Mouse (Mus musculus): Measurements from ENCODE around the gene Tmem51. TPM values are rescaled to one million over a fixed set of nuclear protein-coding genes. Genes with fewer than 3 reads are reported as not detected.

Tmem51 gene
- total and polyA plus RNA-seq, 2 experiments from 2014 or later, result 7.5 to 7.8 TPM

DNA sequence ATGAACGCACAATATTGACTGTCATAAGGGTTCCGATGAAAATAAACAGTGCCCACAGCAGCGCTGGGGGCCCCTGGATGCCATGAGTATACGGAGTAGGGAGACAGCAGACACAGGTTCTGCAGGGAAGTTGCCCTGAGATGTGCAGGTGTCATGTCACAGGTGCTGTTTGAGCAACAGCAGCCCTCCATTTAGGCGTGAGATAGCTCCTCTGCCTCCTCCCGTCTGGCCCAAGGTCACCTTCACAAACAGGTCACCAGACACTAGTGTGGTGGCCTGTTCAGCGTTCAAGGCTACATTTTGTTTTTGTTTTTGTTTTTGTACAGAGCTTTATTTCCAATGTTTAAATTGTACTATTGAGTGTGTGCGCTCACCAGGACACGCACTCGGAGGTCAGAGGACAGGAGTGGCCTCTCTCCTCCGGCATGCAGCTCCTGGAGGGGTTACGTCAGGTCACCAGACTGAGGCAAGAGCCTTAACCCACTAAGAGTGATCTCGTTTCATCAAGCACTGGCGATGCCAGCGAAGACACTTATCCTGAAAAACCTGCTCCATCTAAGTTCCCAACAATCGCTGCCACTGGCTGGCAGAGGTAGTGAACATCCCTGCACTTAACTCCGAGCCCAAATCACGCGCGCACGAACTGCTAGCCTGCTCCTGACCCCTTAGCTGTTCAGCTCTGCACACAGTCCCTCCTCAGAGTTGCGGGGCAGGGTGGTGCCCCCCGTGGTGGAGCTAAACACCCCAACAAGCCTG is 22.4 kb downstream of the Tmem51 start:
- TF ChIP-seq CTCF (IDR thresholded peaks at IDR 0.05; ENCODE audit: low read depth), result no peak
- ATAC-seq (no peak), DNase-seq (ENCODE audit: low spot score) (no peak)
- WGBS, result 82% methylated on average over 23 of the region's 23 CpGs
- Histone ChIP-seq H3K4me1 (ENCODE audit: insufficient read depth, low read length) (peaks cover 7% of the 10 kb centered on the region; the same call in 1 of the 2 replicates), H3K4me3 (ENCODE audit: low read length) (no peak overlapping the region), H3K9ac (replicated peaks; ENCODE audit: low read length) (no peak overlapping the region), H3K27me3 (ENCODE audit: insufficient read depth, low read length) (no peaks in the 10 kb centered on the region), H3K27ac (no peak overlapping the region), H3K36me3 (ENCODE audit: insufficient read depth, low read length) (no peaks in the 10 kb centered on the region), H3K4me2 (ENCODE audit: low read depth, low read length) (no peak overlapping the region), H3K9me3 (ENCODE audit: low read length) (no peaks in the 10 kb centered on the region)

DNA sequence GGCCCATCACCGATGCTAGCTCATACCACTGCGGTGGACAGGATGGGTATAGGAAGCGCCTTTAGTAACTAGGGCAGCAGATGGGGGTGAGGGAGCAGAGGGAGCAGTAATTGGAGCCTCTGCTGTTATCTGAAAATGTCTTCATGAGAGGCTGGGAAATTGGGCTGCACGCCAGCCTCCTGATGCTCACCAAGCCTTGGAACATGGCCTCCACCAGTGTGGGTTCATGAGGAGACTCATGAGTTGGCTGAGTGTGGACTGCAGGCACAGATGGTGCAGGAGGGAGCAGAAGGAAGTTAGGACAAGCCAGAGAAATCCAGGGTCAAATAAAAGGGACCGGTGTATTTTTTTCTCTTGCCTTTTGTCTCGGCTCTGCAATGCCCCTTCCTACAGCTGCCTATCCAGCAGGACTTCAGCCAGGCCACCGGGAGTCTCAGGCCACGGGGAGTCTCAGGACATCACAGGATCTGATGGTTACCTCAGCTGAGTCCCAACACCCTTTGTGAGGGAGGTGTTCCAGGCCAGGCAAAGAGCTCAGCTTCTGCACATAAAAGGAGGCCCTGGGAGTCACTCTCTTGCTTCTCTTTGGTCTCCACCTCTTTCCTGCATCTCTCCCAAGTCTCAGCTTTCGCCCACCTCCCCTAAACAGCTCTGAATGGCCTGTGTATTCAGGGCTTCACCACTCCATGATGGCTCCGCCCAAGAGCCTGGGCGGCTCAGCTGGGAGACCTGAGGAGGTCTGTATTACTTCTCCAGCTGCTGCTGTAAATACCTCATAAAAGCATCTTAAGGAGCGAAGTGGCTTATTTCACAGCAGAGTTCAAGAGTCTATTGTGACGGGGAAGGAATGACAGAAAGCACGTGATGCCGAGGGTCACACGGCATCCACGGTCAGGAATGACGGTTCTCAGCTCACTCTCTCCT is 23.4 kb downstream of the Tmem51 start:
- no peak overlapping the region for H3K4me2 ChIP-seq (ENCODE audit: low read depth, low read length)
- no peak overlapping the region for H3K4me3 ChIP-seq (ENCODE audit: low read length)
- H3K4me1 ChIP-seq (ENCODE audit: insufficient read depth, low read length), result peaks cover 7% of the 10 kb centered on the region; the same call in 1 of the 2 replicates
- no peaks in the 10 kb centered on the region for H3K9me3 ChIP-seq (ENCODE audit: low read length)
- H3K27ac ChIP-seq, result peak overlapping the region; percentile 57; the same call in 1 of the 2 replicates
- DNase-seq (ENCODE audit: low spot score) (peak; percentile 86), ATAC-seq (peak; percentile 76)
- 56% methylated on average over 18 of the region's 18 CpGs for WGBS
- no peak for TF ChIP-seq CTCF (IDR thresholded peaks at IDR 0.05; ENCODE audit: low read depth)
- no peaks in the 10 kb centered on the region for H3K36me3 ChIP-seq (ENCODE audit: insufficient read depth, low read length)
- no peaks in the 10 kb centered on the region for H3K27me3 ChIP-seq (ENCODE audit: insufficient read depth, low read length)
- H3K9ac ChIP-seq (replicated peaks; ENCODE audit: low read length), result no peak overlapping the region

DNA sequence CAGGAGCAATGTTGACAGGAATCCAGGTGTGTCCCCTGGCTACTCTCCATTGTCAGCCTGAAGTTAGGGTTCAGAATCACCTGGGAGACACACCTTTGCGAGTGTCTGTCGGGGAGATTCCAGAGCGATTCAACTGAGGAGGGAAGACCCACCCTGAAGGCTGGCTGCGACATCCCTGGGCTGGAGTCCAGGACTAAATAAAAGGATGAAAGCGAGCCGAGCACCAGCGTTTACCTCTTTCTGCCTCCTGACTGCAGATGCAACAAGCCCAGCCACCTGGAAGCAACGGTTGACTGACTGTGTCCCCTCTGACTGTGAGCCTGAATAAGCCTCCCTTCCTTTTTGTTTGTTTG is 24.3 kb downstream of the Tmem51 start:
- DNase-seq (ENCODE audit: low spot score) (no peak), ATAC-seq (no peak)
- Histone ChIP-seq H3K4me1 (ENCODE audit: insufficient read depth, low read length) (peaks cover 7% of the 10 kb centered on the region; the same call in 1 of the 2 replicates), H3K4me2 (ENCODE audit: low read depth, low read length) (no peak overlapping the region), H3K27ac (no peak overlapping the region), H3K27me3 (ENCODE audit: insufficient read depth, low read length) (no peaks in the 10 kb centered on the region), H3K9me3 (ENCODE audit: low read length) (no peaks in the 10 kb centered on the region), H3K9ac (replicated peaks; ENCODE audit: low read length) (no peak overlapping the region), H3K4me3 (ENCODE audit: low read length) (no peak overlapping the region), H3K36me3 (ENCODE audit: insufficient read depth, low read length) (no peaks in the 10 kb centered on the region)
- 66% methylated on average over 8 of the region's 8 CpGs for WGBS
- no peak for TF ChIP-seq CTCF (IDR thresholded peaks at IDR 0.05; ENCODE audit: low read depth)

DNA sequence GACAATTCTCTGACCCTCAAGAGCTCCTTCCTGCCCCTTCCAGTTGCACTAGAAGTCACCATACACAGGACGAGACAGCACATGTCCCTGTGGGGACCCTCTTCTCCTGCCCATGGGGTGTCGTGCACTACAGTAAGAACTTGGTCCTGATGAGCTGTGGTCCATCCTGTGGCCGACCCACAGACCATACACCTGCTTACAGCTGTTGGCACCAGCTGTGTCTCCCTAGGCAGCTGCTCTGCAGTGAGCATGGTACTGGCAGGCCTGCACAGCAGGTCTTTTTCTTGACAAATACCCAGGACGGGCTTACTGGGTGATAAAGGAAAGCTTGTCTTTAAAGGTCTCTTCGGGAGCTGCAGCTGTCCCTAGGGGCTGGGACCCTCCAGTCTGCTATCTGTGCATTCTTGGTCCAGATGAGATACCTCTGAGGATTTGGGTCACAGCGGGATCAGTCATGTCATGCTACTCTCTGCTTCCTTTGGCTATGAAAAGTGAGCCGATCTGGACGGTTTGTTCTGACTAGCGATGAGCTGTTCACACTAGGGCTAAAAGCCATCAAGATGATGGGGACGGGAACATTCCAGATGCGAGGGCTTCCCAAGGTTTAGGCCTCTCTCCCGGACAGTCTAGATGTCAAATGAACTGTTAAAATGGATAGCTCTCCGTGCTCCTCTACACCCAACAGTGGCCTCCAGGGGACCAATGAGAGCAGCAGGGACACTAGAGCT is 24.8 kb downstream of the Tmem51 start:
- TF ChIP-seq CTCF (IDR thresholded peaks at IDR 0.05; ENCODE audit: low read depth), result no peak
- H3K4me3 ChIP-seq (ENCODE audit: low read length), result no peak overlapping the region
- no peaks in the 10 kb centered on the region for H3K36me3 ChIP-seq (ENCODE audit: insufficient read depth, low read length)
- 69% methylated on average over 13 of the region's 13 CpGs for WGBS
- H3K9me3 ChIP-seq (ENCODE audit: low read length), result no peaks in the 10 kb centered on the region
- H3K4me1 ChIP-seq (ENCODE audit: insufficient read depth, low read length), result peaks cover 7% of the 10 kb centered on the region; the same call in 1 of the 2 replicates
- DNase-seq (ENCODE audit: low spot score) (no peak), ATAC-seq (no peak)
- no peak overlapping the region for H3K9ac ChIP-seq (replicated peaks; ENCODE audit: low read length)
- H3K4me2 ChIP-seq (ENCODE audit: low read depth, low read length), result no peak overlapping the region
- H3K27me3 ChIP-seq (ENCODE audit: insufficient read depth, low read length), result no peaks in the 10 kb centered on the region
- no peak overlapping the region for H3K27ac ChIP-seq

DNA sequence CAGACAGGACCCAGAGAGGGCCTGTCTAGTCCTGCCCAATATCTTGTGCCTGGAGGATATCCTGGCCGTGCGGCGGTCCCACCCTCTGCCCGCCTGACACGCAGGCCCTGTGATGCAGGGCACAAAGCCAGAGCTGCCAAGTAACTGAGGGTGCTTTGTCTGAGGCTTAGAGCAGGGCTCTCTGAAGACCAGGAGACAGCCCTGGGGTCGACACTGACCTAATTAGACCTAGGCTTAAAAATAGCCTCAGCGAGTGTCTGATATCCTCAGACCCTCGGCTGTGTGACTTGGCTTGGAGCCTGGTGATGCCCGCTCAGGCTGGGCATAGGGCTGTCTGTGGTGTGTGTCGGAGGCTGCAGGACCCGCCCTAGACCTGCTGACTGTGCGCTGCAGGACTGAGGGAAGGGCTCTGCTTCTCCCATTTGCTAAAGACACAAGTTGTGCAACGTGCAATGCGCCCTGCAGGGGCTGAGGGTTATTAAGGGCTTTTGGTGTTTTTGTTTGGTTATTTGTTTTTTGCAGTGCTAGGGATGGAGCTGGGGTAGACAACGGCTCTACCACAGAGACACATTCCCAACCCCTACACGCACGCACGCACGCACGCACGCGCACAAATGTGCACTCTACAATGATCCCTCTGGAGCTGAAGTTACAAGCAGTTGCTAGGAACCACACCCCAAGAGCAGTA is 26.4 kb downstream of the Tmem51 start:
- DNase-seq (ENCODE audit: low spot score) (peak; percentile 62), ATAC-seq (peak; percentile 58)

DNA sequence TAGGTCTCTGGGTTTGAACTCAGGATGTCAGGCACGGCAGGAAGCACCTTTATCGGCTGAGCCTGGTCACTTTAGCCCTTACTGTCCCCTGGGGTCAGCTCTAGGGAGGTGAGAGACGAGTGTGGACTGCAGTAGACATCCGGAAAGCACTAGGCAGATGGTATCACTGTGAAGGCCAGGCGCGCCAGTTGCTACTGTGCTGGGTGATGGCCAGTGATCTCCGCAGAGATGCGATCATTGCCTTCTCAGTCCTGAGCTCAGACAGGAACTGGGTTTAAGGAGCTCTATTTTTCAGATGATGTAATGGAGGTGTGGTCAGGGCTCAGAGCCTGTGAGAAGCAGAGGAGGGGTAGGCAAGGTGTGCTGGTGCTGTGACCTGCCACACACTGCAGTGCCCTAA is 28.5 kb downstream of the Tmem51 start:
- no peaks in the 10 kb centered on the region for H3K9me3 ChIP-seq (ENCODE audit: low read length)
- no peak overlapping the region for H3K4me3 ChIP-seq (ENCODE audit: low read length)
- ATAC-seq (peak; percentile 48), DNase-seq (ENCODE audit: low spot score) (peak; percentile 51)
- no peaks in the 10 kb centered on the region for H3K27me3 ChIP-seq (ENCODE audit: insufficient read depth, low read length)
- no peaks in the 10 kb centered on the region for H3K36me3 ChIP-seq (ENCODE audit: insufficient read depth, low read length)
- H3K4me1 ChIP-seq (ENCODE audit: insufficient read depth, low read length), result peaks cover 7% of the 10 kb centered on the region; the same call in 1 of the 2 replicates
- H3K9ac ChIP-seq (replicated peaks; ENCODE audit: low read length), result no peak overlapping the region
- no peak overlapping the region for H3K27ac ChIP-seq
- no peak for TF ChIP-seq CTCF (IDR thresholded peaks at IDR 0.05; ENCODE audit: low read depth)
- H3K4me2 ChIP-seq (ENCODE audit: low read depth, low read length), result no peak overlapping the region
- 65% methylated on average over 8 of the region's 8 CpGs for WGBS

More for the DNA sequence above, 26.4 kb downstream of the Tmem51 start:
- Histone ChIP-seq H3K27ac (peak overlapping the region; percentile 54; the same call in 1 of the 2 replicates), H3K9ac (replicated peaks; ENCODE audit: low read length) (no peak overlapping the region), H3K27me3 (ENCODE audit: insufficient read depth, low read length) (no peaks in the 10 kb centered on the region), H3K4me3 (ENCODE audit: low read length) (no peak overlapping the region), H3K36me3 (ENCODE audit: insufficient read depth, low read length) (no peaks in the 10 kb centered on the region), H3K4me2 (ENCODE audit: low read depth, low read length) (no peak overlapping the region), H3K4me1 (ENCODE audit: insufficient read depth, low read length) (peaks cover 7% of the 10 kb centered on the region; the same call in 1 of the 2 replicates), H3K9me3 (ENCODE audit: low read length) (no peaks in the 10 kb centered on the region)
- WGBS, result 66% methylated on average over 22 of the region's 22 CpGs
- TF ChIP-seq CTCF (IDR thresholded peaks at IDR 0.05; ENCODE audit: low read depth), result no peak

All from hindbrain, postnatal 0 days (tissue).